Mouse (Mus musculus) left cerebral cortex, adult 18-20 months (tissue): ENCODE measurements around the gene Rps26. TPM values are rescaled to one million over a fixed set of nuclear protein-coding genes. Genes with fewer than 3 reads are reported as not detected.
"Not testable (repeated sequence)": the region's sequence is repeated elsewhere in the genome, so short reads cannot be mapped to it uniquely, and the experiment has no call there.

Experiments used
- DNase-seq, 2 experiments: peaks; one replicate each; pipeline ENCODE4 v3.0.0; 2021 to 2022; ENCODE audit warnings: low spot score in 2 of 2, mixed read lengths in 1 of 2
- total RNA-seq, 2 experiments: library from RNA; stranded (reverse); gene quantifications; 2 replicates each; pipeline ENCODE4 v1.2.3; 2021

Gene Rps26
- total RNA-seq, 2 experiments from 2014 or later, result 232 to 257 TPM

- DNase-seq, result no peak
Observed at GRCm38 (mm10) chr10:128642749-128643148, 16.2 kb upstream of the Rps26 start.

- no peak for DNase-seq
Observed at GRCm38 (mm10) chr10:128641871-128642270, 15.3 kb upstream of the Rps26 start.

GRCm38 (mm10) chr10:128640891-128641290, 14.3 kb upstream of the Rps26 start:
- no peak for DNase-seq

GRCm38 (mm10) chr10:128639999-128640398, 13.5 kb upstream of the Rps26 start:
- no peak for DNase-seq

- no peak for DNase-seq
Observed at GRCm38 (mm10) chr10:128637011-128637410, 10.5 kb upstream of the Rps26 start.

GRCm38 (mm10) chr10:128636561-128636960, 10.0 kb upstream of the Rps26 start:
- DNase-seq, result no peak

GRCm38 (mm10) chr10:128635697-128636096, 9.2 kb upstream of the Rps26 start:
- DNase-seq, result no peak

GRCm38 (mm10) chr10:128631571-128631970, 5.0 kb upstream of the Rps26 start:
- no peak for DNase-seq

GRCm38 (mm10) chr10:128630306-128630705, 3.8 kb upstream of the Rps26 start:
- DNase-seq, result not testable (repeated sequence)

- DNase-seq, result no peak
Observed at GRCm38 (mm10) chr10:128629746-128630145, 3.2 kb upstream of the Rps26 start.

- no peak for DNase-seq
Observed at GRCm38 (mm10) chr10:128627398-128628317, 1.1 kb upstream of the Rps26 start.

GRCm38 (mm10) chr10:128625287-128625894, 1.2 kb downstream of the Rps26 start:
- no peak for DNase-seq

GRCm38 (mm10) chr10:128623106-128623613, 3.4 kb downstream of the Rps26 start:
- not testable (repeated sequence) for DNase-seq

GRCm38 (mm10) chr10:128622702-128623101, 3.8 kb downstream of the Rps26 start:
- no peak for DNase-seq

GRCm38 (mm10) chr10:128621986-128622520, 4.5 kb downstream of the Rps26 start:
- DNase-seq, result no peak

- no peak for DNase-seq
Observed at GRCm38 (mm10) chr10:128620241-128620640, 6.3 kb downstream of the Rps26 start.

GRCm38 (mm10) chr10:128619148-128619547, 7.4 kb downstream of the Rps26 start:
- not testable (repeated sequence) for DNase-seq

- no peak for DNase-seq
Observed at GRCm38 (mm10) chr10:128618570-128618969, 8.0 kb downstream of the Rps26 start.

GRCm38 (mm10) chr10:128615798-128616448, 10.6 kb downstream of the Rps26 start:
- DNase-seq, result not testable (repeated sequence)

- no peak for DNase-seq
Observed at GRCm38 (mm10) chr10:128614934-128615333, 11.6 kb downstream of the Rps26 start.

GRCm38 (mm10) chr10:128613820-128614219, 12.7 kb downstream of the Rps26 start:
- not testable (repeated sequence) for DNase-seq

GRCm38 (mm10) chr10:128613154-128613440, 13.4 kb downstream of the Rps26 start:
- DNase-seq, result no peak
